In the genomic region with DNA sequence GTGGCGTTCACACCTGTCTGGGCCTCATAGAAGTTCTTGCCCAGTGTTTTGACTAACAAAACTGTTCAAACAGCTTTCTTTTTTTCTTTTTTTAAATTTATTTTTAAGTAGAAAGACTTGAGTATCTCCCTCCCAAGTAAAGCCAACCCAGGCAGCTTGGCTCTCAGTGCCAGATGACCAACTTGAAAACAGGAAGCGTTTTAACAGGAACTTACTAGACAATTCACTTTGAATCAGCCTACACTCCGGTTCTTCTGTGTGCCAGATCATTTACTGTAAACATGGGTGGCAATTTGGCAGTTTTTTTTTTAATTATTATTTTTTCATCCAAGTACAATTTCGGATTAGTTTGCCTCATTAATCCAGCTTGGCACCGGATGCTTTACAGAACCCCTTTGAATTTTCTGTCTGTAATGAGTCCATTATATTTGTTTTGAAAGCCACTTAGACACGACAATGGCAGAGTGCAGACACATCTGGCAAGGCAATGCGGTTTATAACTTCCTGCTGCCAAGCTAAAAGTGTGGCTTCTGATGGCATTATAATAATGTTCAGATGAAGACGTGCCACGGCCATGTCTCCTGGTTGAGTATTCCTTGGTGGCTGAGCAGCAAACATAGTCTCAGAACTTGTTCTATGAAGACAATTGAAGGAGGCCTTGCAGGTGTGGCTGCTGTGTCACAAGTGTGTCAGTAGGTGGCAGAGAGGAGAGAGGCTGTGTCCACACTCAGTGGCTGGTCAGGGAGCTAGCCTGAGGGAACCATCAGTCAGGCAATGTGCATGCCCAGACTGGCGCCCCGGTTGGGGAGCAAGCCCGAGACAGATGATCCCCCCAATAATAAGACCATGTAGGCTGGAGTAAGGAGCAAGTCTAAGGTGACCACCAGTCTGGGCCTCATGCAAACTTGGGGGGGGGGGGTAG, we compare ENCODE assay signal across 10 mouse cellular contexts. TPM values are rescaled to one million over a fixed set of nuclear protein-coding genes. Genes with fewer than 3 reads are reported as not detected.
DNase-seq lines count a peak whose midpoint lies in the region; ATAC-seq lines count a peak whose summit lies in the region.
"Had no signal": no experiment of that assay in that cellular context is flagged by ENCODE, and none has a peak within 500 bp of the region (broad histone marks: within the 10 kb centered on the region; RNA-seq: fewer than 3 reads in every experiment).

No protein-coding gene starts in this region.

- H3K36me3 ChIP-seq in forebrain, embryonic 11.5 days (ENCODE audit: control insufficient read depth, insufficient read depth, low read length), result no peaks in the 10 kb centered on the region
- no peaks in the 10 kb centered on the region for H3K36me3 ChIP-seq in forebrain, embryonic 12.5 days (replicated peaks)
- no peaks in the 10 kb centered on the region for H3K36me3 ChIP-seq in midbrain, embryonic 14.5 days (ENCODE audit: control insufficient read depth, insufficient read depth, low read length)
- H3K36me3 ChIP-seq: heart, embryonic 13.5 days had no signal

- ATAC-seq in forebrain, embryonic 11.5 days (replicated peaks; ENCODE audit: low FRiP score), result no peak
- ATAC-seq in forebrain, embryonic 12.5 days (ENCODE audit: low FRiP score), result no peak
- ATAC-seq in hematopoietic stem cell, adult 5-6 weeks (replicated peaks in 1 of 2; ENCODE audit: insufficient read depth in 1 of 2, low FRiP score in 2 of 2, low TSS enrichment in 1 of 2, low read depth in 1 of 2, poor library complexity in 2 of 2, severe bottlenecking in 2 of 2), result peak; percentile 54 to 67
- ATAC-seq in monocyte, adult 5-6 weeks (replicated peaks; ENCODE audit: insufficient number of reproducible peaks, low FRiP score, low TSS enrichment, poor library complexity, severe bottlenecking), result peak; percentile 43; the same call in 1 of the 2 replicates
- no peak for ATAC-seq in midbrain, embryonic 14.5 days (ENCODE audit: low FRiP score, low TSS enrichment)

- WGBS in forebrain, embryonic 11.5 days, result 86% methylated on average over 12 of the region's 12 CpGs
- 84% methylated on average over 12 of the region's 12 CpGs for WGBS in forebrain, embryonic 12.5 days
- 89% methylated on average over 12 of the region's 12 CpGs for WGBS in midbrain, embryonic 14.5 days

- no peaks in the 10 kb centered on the region for H3K4me1 ChIP-seq in forebrain, embryonic 11.5 days (replicated peaks; ENCODE audit: control insufficient read depth, insufficient read depth, low read length)
- no peaks in the 10 kb centered on the region for H3K4me1 ChIP-seq in forebrain, embryonic 12.5 days
- H3K4me1 ChIP-seq in midbrain, embryonic 14.5 days (ENCODE audit: control insufficient read depth, insufficient read depth, low read length), result no peaks in the 10 kb centered on the region
- H3K4me1 ChIP-seq: heart, embryonic 13.5 days had no signal

- H3K9me3 ChIP-seq in forebrain, embryonic 11.5 days (ENCODE audit: control insufficient read depth, low read length), result no peaks in the 10 kb centered on the region
- no peaks in the 10 kb centered on the region for H3K9me3 ChIP-seq in forebrain, embryonic 12.5 days
- no peaks in the 10 kb centered on the region for H3K9me3 ChIP-seq in midbrain, embryonic 14.5 days (ENCODE audit: control insufficient read depth, low read length)
- H3K9me3 ChIP-seq: heart, embryonic 13.5 days had no signal

- H3K4me2 ChIP-seq in forebrain, embryonic 11.5 days (ENCODE audit: low read depth, low read length, severe bottlenecking), result no peak overlapping the region
- no peak overlapping the region for H3K4me2 ChIP-seq in forebrain, embryonic 12.5 days
- H3K4me2 ChIP-seq in midbrain, embryonic 14.5 days (ENCODE audit: low read length), result no peak overlapping the region
- H3K4me2 ChIP-seq: heart, embryonic 13.5 days had no signal

- no peak overlapping the region for H3K27ac ChIP-seq in forebrain, embryonic 11.5 days (ENCODE audit: low read depth, low read length)
- no peak overlapping the region for H3K27ac ChIP-seq in forebrain, embryonic 12.5 days
- H3K27ac ChIP-seq in midbrain, embryonic 14.5 days (replicated peaks; ENCODE audit: low read depth, low read length), result no peak overlapping the region
- H3K27ac ChIP-seq: heart, embryonic 13.5 days had no signal

- DNase-seq in forebrain, embryonic 11.5 days (ENCODE audit: low spot score), result peak; percentile 45
- peak; percentile 20 to 21 for DNase-seq in right cerebral cortex, postnatal 10 days (ENCODE audit: low spot score in 2 of 2)
- DNase-seq in right cerebral cortex, postnatal 4 days, result no peak
- DNase-seq in midbrain, embryonic 14.5 days, result no peak
- no peak for DNase-seq in layer of hippocampus, adult 9-10 months (ENCODE audit: low spot score)

- no peaks in the 10 kb centered on the region for H3K27me3 ChIP-seq in forebrain, embryonic 11.5 days (ENCODE audit: control insufficient read depth, insufficient read depth, low read length)
- no peaks in the 10 kb centered on the region for H3K27me3 ChIP-seq in forebrain, embryonic 12.5 days
- no peaks in the 10 kb centered on the region for H3K27me3 ChIP-seq in midbrain, embryonic 14.5 days (ENCODE audit: control insufficient read depth, insufficient read depth, low read length)
- H3K27me3 ChIP-seq: heart, embryonic 13.5 days had no signal

- H3K4me3 ChIP-seq in forebrain, embryonic 11.5 days (ENCODE audit: low read depth, low read length), result no peak overlapping the region
- H3K4me3 ChIP-seq in forebrain, embryonic 12.5 days (replicated peaks), result no peak overlapping the region
- H3K4me3 ChIP-seq in midbrain, embryonic 14.5 days (replicated peaks; ENCODE audit: low read depth, low read length), result no peak overlapping the region
- H3K4me3 ChIP-seq: heart, embryonic 13.5 days; myocyte had no signal

- no peak overlapping the region for H3K9ac ChIP-seq in forebrain, embryonic 11.5 days (ENCODE audit: low read length)
- H3K9ac ChIP-seq in forebrain, embryonic 12.5 days, result no peak overlapping the region
- H3K9ac ChIP-seq in midbrain, embryonic 14.5 days (replicated peaks; ENCODE audit: low read length), result no peak overlapping the region
- H3K9ac ChIP-seq: heart, embryonic 13.5 days had no signal

RNA-seq across cellular contexts. Expression of a gene that starts 12.9 kb away (rescaled TPM):
- polyA plus RNA-seq in forebrain, embryonic 11.5 days (2014; fragmentation: Nextera tagmentation; extraction: Ambion mirVana), result 0.53 and 0.84 TPM in 2 replicates
- polyA plus RNA-seq in forebrain, embryonic 12.5 days (2016; fragmentation: Nextera tagmentation; extraction: Ambion mirVana), result 0.56 and 0.68 TPM in 2 replicates
- total RNA-seq in hematopoietic stem cell, adult 5-6 weeks (2017), result not detected in 2 replicates
- total RNA-seq in monocyte, adult 5-6 weeks (2017), result 0.29 TPM in 1 of 3 replicates, not detected in the others
- 1.3 and 1.5 TPM in 2 replicates for polyA plus RNA-seq in midbrain, embryonic 14.5 days (2014; fragmentation: Nextera tagmentation; extraction: Ambion mirVana)
- polyA plus RNA-seq: myocyte had no signal

Comparison
In these comparisons a context has a peak if more than half of its experiments do, and no peak if none do; other contexts are left out.
1. DNase-seq: peak in forebrain, embryonic 11.5 days (single experiment) and right cerebral cortex, postnatal 10 days (2 of 2); none in right cerebral cortex, postnatal 4 days (single experiment), midbrain, embryonic 14.5 days (single experiment) and layer of hippocampus, adult 9-10 months (single experiment).
2. ATAC-seq: peak in hematopoietic stem cell, adult 5-6 weeks (2 of 2) and monocyte, adult 5-6 weeks (single experiment); none in forebrain, embryonic 11.5 days (single experiment), forebrain, embryonic 12.5 days (single experiment) and midbrain, embryonic 14.5 days (single experiment).